Mouse (Mus musculus): ENCODE data around the gene Lrit2. TPM values are rescaled to one million over a fixed set of nuclear protein-coding genes. Genes with fewer than 3 reads are reported as not detected.

Lrit2 gene
- polyA plus RNA-seq, 1 experiment from 2014 or later, result not detected

GRCm38 (mm10) chr14:37102484-37102883 lies 34.8 kb downstream of the Lrit2 start:
- no peak overlapping the region for H3K4me3 ChIP-seq (ENCODE audit: low read depth, low read length)
- DNase-seq (ENCODE audit: low spot score) (no peak), ATAC-seq (replicated peaks; ENCODE audit: low FRiP score) (no peak)
- H3K4me2 ChIP-seq (ENCODE audit: low read depth, low read length, severe bottlenecking), result no peak overlapping the region
- peaks cover 3% of the 10 kb centered on the region for H3K27me3 ChIP-seq (ENCODE audit: control insufficient read depth, insufficient read depth, low read length)
- no peaks in the 10 kb centered on the region for H3K9me3 ChIP-seq (ENCODE audit: control insufficient read depth, low read length)
- H3K27ac ChIP-seq (ENCODE audit: low read depth, low read length), result no peak overlapping the region
- 77% methylated on average over 3 of the region's 3 CpGs for WGBS
- H3K36me3 ChIP-seq (ENCODE audit: control insufficient read depth, insufficient read depth, low read length), result no peaks in the 10 kb centered on the region
- H3K9ac ChIP-seq (ENCODE audit: low read length), result no peak overlapping the region
- H3K4me1 ChIP-seq (replicated peaks; ENCODE audit: control insufficient read depth, insufficient read depth, low read length), result no peaks in the 10 kb centered on the region

- H3K4me2 ChIP-seq (ENCODE audit: low read depth, low read length, severe bottlenecking), result no peak overlapping the region
- DNase-seq (ENCODE audit: low spot score) (no peak), ATAC-seq (replicated peaks; ENCODE audit: low FRiP score) (no peak)
- no peaks in the 10 kb centered on the region for H3K4me1 ChIP-seq (replicated peaks; ENCODE audit: control insufficient read depth, insufficient read depth, low read length)
- H3K27ac ChIP-seq (ENCODE audit: low read depth, low read length), result no peak overlapping the region
- no peaks in the 10 kb centered on the region for H3K9me3 ChIP-seq (ENCODE audit: control insufficient read depth, low read length)
- H3K9ac ChIP-seq (ENCODE audit: low read length), result no peak overlapping the region
- WGBS, result 70% methylated on average over 5 of the region's 5 CpGs
- no peak overlapping the region for H3K4me3 ChIP-seq (ENCODE audit: low read depth, low read length)
- H3K36me3 ChIP-seq (ENCODE audit: control insufficient read depth, insufficient read depth, low read length), result no peaks in the 10 kb centered on the region
- H3K27me3 ChIP-seq (ENCODE audit: control insufficient read depth, insufficient read depth, low read length), result no peaks in the 10 kb centered on the region
Observed at GRCm38 (mm10) chr14:37104747-37105146, 37.0 kb downstream of the Lrit2 start.

- H3K4me3 ChIP-seq (ENCODE audit: low read depth, low read length), result no peak overlapping the region
- ATAC-seq (replicated peaks; ENCODE audit: low FRiP score) (peak; percentile 36; the same call in 1 of the 2 replicates), DNase-seq (ENCODE audit: low spot score) (no peak)
- H3K4me1 ChIP-seq (replicated peaks; ENCODE audit: control insufficient read depth, insufficient read depth, low read length), result no peaks in the 10 kb centered on the region
- no peaks in the 10 kb centered on the region for H3K9me3 ChIP-seq (ENCODE audit: control insufficient read depth, low read length)
- WGBS, result 47% methylated on average over 7 of the region's 7 CpGs
- no peaks in the 10 kb centered on the region for H3K27me3 ChIP-seq (ENCODE audit: control insufficient read depth, insufficient read depth, low read length)
- no peak overlapping the region for H3K4me2 ChIP-seq (ENCODE audit: low read depth, low read length, severe bottlenecking)
- no peaks in the 10 kb centered on the region for H3K36me3 ChIP-seq (ENCODE audit: control insufficient read depth, insufficient read depth, low read length)
- no peak overlapping the region for H3K27ac ChIP-seq (ENCODE audit: low read depth, low read length)
- H3K9ac ChIP-seq (ENCODE audit: low read length), result no peak overlapping the region
Observed at GRCm38 (mm10) chr14:37105846-37106245, 38.1 kb downstream of the Lrit2 start.

- Histone ChIP-seq H3K9me3 (ENCODE audit: control insufficient read depth, low read length) (no peaks in the 10 kb centered on the region), H3K4me1 (replicated peaks; ENCODE audit: control insufficient read depth, insufficient read depth, low read length) (no peaks in the 10 kb centered on the region), H3K4me2 (ENCODE audit: low read depth, low read length, severe bottlenecking) (no peak overlapping the region), H3K27me3 (ENCODE audit: control insufficient read depth, insufficient read depth, low read length) (no peaks in the 10 kb centered on the region), H3K9ac (ENCODE audit: low read length) (no peak overlapping the region), H3K36me3 (ENCODE audit: control insufficient read depth, insufficient read depth, low read length) (no peaks in the 10 kb centered on the region), H3K27ac (ENCODE audit: low read depth, low read length) (no peak overlapping the region), H3K4me3 (ENCODE audit: low read depth, low read length) (no peak overlapping the region)
- ATAC-seq (replicated peaks; ENCODE audit: low FRiP score) (no peak), DNase-seq (ENCODE audit: low spot score) (no peak)
- 88% methylated on average over 8 of the region's 8 CpGs for WGBS
Observed at GRCm38 (mm10) chr14:37109460-37109859, 41.7 kb downstream of the Lrit2 start.

GRCm38 (mm10) chr14:37109975-37110374 lies 42.2 kb downstream of the Lrit2 start:
- no peaks in the 10 kb centered on the region for H3K4me1 ChIP-seq (replicated peaks; ENCODE audit: control insufficient read depth, insufficient read depth, low read length)
- H3K27me3 ChIP-seq (ENCODE audit: control insufficient read depth, insufficient read depth, low read length), result no peaks in the 10 kb centered on the region
- ATAC-seq (replicated peaks; ENCODE audit: low FRiP score) (no peak), DNase-seq (ENCODE audit: low spot score) (no peak)
- no peak overlapping the region for H3K4me2 ChIP-seq (ENCODE audit: low read depth, low read length, severe bottlenecking)
- H3K9ac ChIP-seq (ENCODE audit: low read length), result no peak overlapping the region
- H3K36me3 ChIP-seq (ENCODE audit: control insufficient read depth, insufficient read depth, low read length), result no peaks in the 10 kb centered on the region
- H3K4me3 ChIP-seq (ENCODE audit: low read depth, low read length), result no peak overlapping the region
- no peak overlapping the region for H3K27ac ChIP-seq (ENCODE audit: low read depth, low read length)
- H3K9me3 ChIP-seq (ENCODE audit: control insufficient read depth, low read length), result no peaks in the 10 kb centered on the region
- WGBS, result 72% methylated on average over 9 of the region's 9 CpGs

- ATAC-seq (replicated peaks; ENCODE audit: low FRiP score) (no peak), DNase-seq (ENCODE audit: low spot score) (no peak)
- WGBS, result 89% methylated on average over 2 of the region's 2 CpGs
- Histone ChIP-seq H3K4me3 (ENCODE audit: low read depth, low read length) (no peak overlapping the region), H3K36me3 (ENCODE audit: control insufficient read depth, insufficient read depth, low read length) (no peaks in the 10 kb centered on the region), H3K4me2 (ENCODE audit: low read depth, low read length, severe bottlenecking) (no peak overlapping the region), H3K4me1 (replicated peaks; ENCODE audit: control insufficient read depth, insufficient read depth, low read length) (no peaks in the 10 kb centered on the region), H3K9me3 (ENCODE audit: control insufficient read depth, low read length) (no peaks in the 10 kb centered on the region), H3K27ac (ENCODE audit: low read depth, low read length) (no peak overlapping the region), H3K9ac (ENCODE audit: low read length) (no peak overlapping the region), H3K27me3 (ENCODE audit: control insufficient read depth, insufficient read depth, low read length) (no peaks in the 10 kb centered on the region)
Observed at GRCm38 (mm10) chr14:37110456-37110855, 42.7 kb downstream of the Lrit2 start.

- ATAC-seq (replicated peaks; ENCODE audit: low FRiP score), result no peak
Observed at GRCm38 (mm10) chr14:37111371-37111770, 43.6 kb downstream of the Lrit2 start.

GRCm38 (mm10) chr14:37112931-37113330 lies 45.2 kb downstream of the Lrit2 start:
- no peaks in the 10 kb centered on the region for H3K4me1 ChIP-seq (replicated peaks; ENCODE audit: control insufficient read depth, insufficient read depth, low read length)
- H3K36me3 ChIP-seq (ENCODE audit: control insufficient read depth, insufficient read depth, low read length), result no peaks in the 10 kb centered on the region
- H3K4me3 ChIP-seq (ENCODE audit: low read depth, low read length), result no peak overlapping the region
- H3K9me3 ChIP-seq (ENCODE audit: control insufficient read depth, low read length), result no peaks in the 10 kb centered on the region
- H3K9ac ChIP-seq (ENCODE audit: low read length), result no peak overlapping the region
- ATAC-seq (replicated peaks; ENCODE audit: low FRiP score), result no peak
- no peak overlapping the region for H3K4me2 ChIP-seq (ENCODE audit: low read depth, low read length, severe bottlenecking)
- DNase-seq (ENCODE audit: low spot score), result no peak
- H3K27ac ChIP-seq (ENCODE audit: low read depth, low read length), result no peak overlapping the region
- no peaks in the 10 kb centered on the region for H3K27me3 ChIP-seq (ENCODE audit: control insufficient read depth, insufficient read depth, low read length)
- 89% methylated on average over 7 of the region's 7 CpGs for WGBS

More at GRCm38 (mm10) chr14:37111371-37111770, 43.6 kb downstream of the Lrit2 start:
- no peak for DNase-seq (ENCODE audit: low spot score)
- Histone ChIP-seq H3K27ac (ENCODE audit: low read depth, low read length) (no peak overlapping the region), H3K27me3 (ENCODE audit: control insufficient read depth, insufficient read depth, low read length) (no peaks in the 10 kb centered on the region), H3K4me3 (ENCODE audit: low read depth, low read length) (no peak overlapping the region), H3K9ac (ENCODE audit: low read length) (no peak overlapping the region), H3K36me3 (ENCODE audit: control insufficient read depth, insufficient read depth, low read length) (no peaks in the 10 kb centered on the region), H3K9me3 (ENCODE audit: control insufficient read depth, low read length) (no peaks in the 10 kb centered on the region), H3K4me1 (replicated peaks; ENCODE audit: control insufficient read depth, insufficient read depth, low read length) (no peaks in the 10 kb centered on the region), H3K4me2 (ENCODE audit: low read depth, low read length, severe bottlenecking) (no peak overlapping the region)

DNA sequence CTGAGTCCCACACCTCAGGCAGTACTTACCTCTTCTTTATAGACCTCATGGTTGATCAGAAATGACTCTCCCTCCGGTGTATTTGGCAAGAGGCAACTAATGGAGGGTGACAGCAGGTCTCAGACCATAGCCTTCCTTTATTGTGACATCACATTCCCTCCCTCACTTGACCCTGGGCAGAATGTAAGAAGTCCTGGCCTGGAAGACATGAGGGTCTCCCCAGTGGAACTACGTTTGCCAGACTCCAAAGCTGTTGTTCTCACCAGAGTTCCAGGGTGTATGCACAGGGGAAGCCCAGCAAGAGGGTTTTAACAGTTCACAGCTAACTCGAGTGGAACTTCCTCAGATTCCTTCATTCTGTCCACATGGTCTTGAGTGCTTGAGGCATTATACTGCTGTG lies 46.2 kb downstream of the Lrit2 start, which contains the start of gene 2610528A11Rik:
2610528A11Rik (minus strand) TSS at position 101 of the 400 bp plus-strand sequence.
- no peak for DNase-seq (ENCODE audit: low spot score)
- no peak within 1 kb of the TSS for H3K4me2 ChIP-seq (ENCODE audit: low read depth, low read length, severe bottlenecking)
- no peak for ATAC-seq (replicated peaks; ENCODE audit: low FRiP score)
- H3K27me3 ChIP-seq (ENCODE audit: control insufficient read depth, insufficient read depth, low read length), result no peaks in the 10 kb centered on the region
- H3K9me3 ChIP-seq (ENCODE audit: control insufficient read depth, low read length), result no peaks in the 10 kb centered on the region
- H3K27ac ChIP-seq (ENCODE audit: low read depth, low read length), result no peak within 1 kb of the TSS
- no peaks in the 10 kb centered on the region for H3K36me3 ChIP-seq (ENCODE audit: control insufficient read depth, insufficient read depth, low read length)
- no peaks in the 10 kb centered on the region for H3K4me1 ChIP-seq (replicated peaks; ENCODE audit: control insufficient read depth, insufficient read depth, low read length)
- no peak within 1 kb of the TSS for H3K4me3 ChIP-seq (ENCODE audit: low read depth, low read length)
- no peak within 1 kb of the TSS for H3K9ac ChIP-seq (ENCODE audit: low read length)
- WGBS, result 68% methylated on average over 3 of the region's 3 CpGs
